Mouse (Mus musculus) kidney, adult 2 months (tissue): Measurements from ENCODE around the gene Rora.

Experiments used
- CTCF ChIP-seq: fragments of 200-500 bp; conservative IDR thresholded peaks from 2 replicates; pipeline ENCODE4 v1.5.1; 2011; ENCODE audit warnings: low read depth, mild to moderate bottlenecking, control low read depth, low read length, moderate library complexity, mixed read lengths; ENCODE audit not compliant: insufficient read depth, insufficient read length
- POLR2A ChIP-seq: fragments of 200-500 bp; IDR thresholded peaks from one replicate; pipeline ENCODE4 v1.6.1; 2011; ENCODE audit warnings: low read depth, low read length, control low read depth

DNA sequence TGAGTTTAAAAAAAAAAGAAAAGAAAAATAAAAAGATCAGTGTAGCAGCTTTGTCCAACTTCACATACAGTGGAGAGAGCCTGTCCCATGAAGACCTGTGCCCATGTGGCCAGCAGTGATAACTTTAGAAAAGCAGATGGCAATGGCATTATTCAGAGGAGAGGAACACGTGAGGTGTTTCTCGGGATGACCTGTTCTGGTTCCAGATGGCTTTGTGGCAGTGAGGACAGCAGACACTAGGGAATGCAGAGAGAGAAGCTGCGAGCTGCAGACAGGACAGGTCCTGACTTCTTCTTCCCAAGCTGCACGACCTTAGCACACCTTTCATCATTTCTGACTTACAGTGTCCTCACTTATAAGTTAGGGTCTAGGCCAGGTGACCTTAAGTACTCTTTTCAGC, 325.1 kb downstream of the Rora start:
- TF ChIP-seq CTCF (no peak), POLR2A (no peak)
